Mouse (Mus musculus) embryonic facial prominence, embryonic 10.5 days (tissue): ENCODE measurements around the gene Mbnl3. TPM values are rescaled to one million over a fixed set of nuclear protein-coding genes. Genes with fewer than 3 reads are reported as not detected.

ENCODE experiments used
- DNase-seq: peaks from one replicate; pipeline ENCODE4 v3.0.0-alpha.2; 2017; ENCODE audit warnings: low spot score
- H3K27ac ChIP-seq: fragments of 300-500 bp; sonication (generic); replicated peaks from 2 replicates; pipeline ENCODE4 v1.5.1; 2016; ENCODE audit warnings: mild to moderate bottlenecking
- H3K27me3 ChIP-seq: fragments of 300-500 bp; sonication (generic); replicated peaks from 2 replicates; pipeline ENCODE4 v1.6.1; 2016; ENCODE audit warnings: low read depth, mild to moderate bottlenecking; ENCODE audit not compliant: poor library complexity, severe bottlenecking
- H3K36me3 ChIP-seq: fragments of 300-500 bp; sonication (generic); replicated peaks from 2 replicates; pipeline ENCODE4 v1.6.1; 2016; ENCODE audit warnings: mild to moderate bottlenecking, moderate library complexity
- H3K4me1 ChIP-seq: fragments of 300-500 bp; sonication (generic); 2 replicates; pipeline ENCODE4 v1.6.1; 2016
- H3K4me3 ChIP-seq: fragments of 300-500 bp; sonication (generic); 2 replicates; pipeline ENCODE4 v1.5.1; 2016; ENCODE audit warnings: mild to moderate bottlenecking, moderate library complexity
- H3K9me3 ChIP-seq: fragments of 300-500 bp; sonication (generic); 2 replicates; pipeline ENCODE4 v1.6.1; 2016; ENCODE audit warnings: mild to moderate bottlenecking
- WGBS: fragments of 180-500 bp; shearing (Covaris S2); methylation state at CpG from one replicate; pipeline ENCODE4 v1.1.7; 2016; 5-methylcytosine and 5-hydroxymethylcytosine counted together
- polyA plus RNA-seq: library from polyadenylated mRNA; unstranded; fragments of >200 nt; fragmentation: Nextera tagmentation; extraction: Ambion mirVana; gene quantifications from 2 replicates; pipeline ENCODE4 v1.2.1, GENCODE M21; 2016

Gene Mbnl3
- 8.9 and 9.2 TPM in 2 replicates for polyA plus RNA-seq

DNA sequence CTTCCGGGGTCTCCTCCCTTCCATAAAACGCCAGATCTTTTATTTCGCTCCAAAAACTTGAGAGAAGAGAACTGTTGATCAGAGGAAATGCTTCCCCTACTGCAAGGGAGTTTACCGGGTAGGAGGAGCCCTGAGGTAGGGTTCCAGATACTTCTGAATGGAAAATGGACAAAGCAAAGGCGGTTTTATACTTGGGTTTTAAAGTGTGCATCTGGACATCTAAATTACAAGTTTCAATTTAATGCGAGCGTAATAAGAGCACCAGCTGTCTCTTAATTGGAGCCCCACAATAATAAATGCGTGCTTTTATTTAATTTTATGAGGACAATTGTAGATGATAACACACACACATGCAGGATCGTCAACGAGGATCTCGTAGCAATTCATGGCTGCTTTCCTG is at the start of gene Mbnl3:
Mbnl3 (minus strand) TSS at position 101 of the 400 bp plus-strand sequence.
- Histone ChIP-seq H3K27ac (peak within 1 kb of the TSS; percentile 88), H3K36me3 (no peaks in the 10 kb centered on the region), H3K27me3 (peaks cover 64% of the 10 kb centered on the region), H3K4me1 (no peaks in the 10 kb centered on the region), H3K9me3 (no peaks in the 10 kb centered on the region), H3K4me3 (peak within 1 kb of the TSS; percentile 65)
- DNase-seq = no peak
- 42% methylated on average over 11 of the region's 11 CpGs for WGBS

DNA sequence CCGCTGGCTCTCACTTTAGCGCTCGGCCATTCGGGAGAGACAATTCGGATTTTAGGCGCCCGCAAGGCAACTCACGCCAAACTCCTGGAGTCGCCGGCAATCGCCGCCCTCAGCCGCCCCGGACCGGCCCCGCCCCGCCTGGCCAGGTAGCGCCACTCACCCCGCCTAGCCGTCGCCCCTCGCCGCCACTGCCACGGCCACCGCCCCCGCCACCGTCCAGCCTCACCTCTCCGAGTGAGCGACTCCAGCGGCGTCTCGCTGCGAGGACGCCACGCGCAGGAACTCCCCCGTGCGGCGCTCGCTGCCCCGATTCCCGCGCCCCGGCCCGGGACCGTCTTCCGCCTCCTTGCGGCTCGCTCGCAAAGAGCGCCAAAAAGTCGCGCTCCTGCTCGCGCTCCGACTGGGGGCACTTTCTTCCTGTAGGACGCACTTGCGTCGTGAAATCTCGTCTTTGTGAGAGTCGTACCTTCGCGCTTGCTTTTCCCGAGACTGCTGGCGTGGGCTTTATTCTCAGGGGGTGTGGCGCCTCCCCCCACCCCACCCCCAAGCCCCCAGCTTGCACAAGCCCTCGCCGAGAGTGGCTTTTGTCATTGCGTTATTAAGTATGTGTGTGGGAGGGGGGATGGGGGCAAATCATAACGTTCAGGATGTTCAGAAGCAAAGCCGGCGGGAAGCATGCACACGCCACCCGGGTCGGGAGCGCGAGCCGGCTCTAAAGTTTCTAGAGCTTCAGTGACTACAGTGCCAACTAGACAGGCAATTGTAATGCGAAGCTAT is 596 bp downstream of the Mbnl3 start:
- WGBS = 25% methylated on average over 78 of the region's 79 CpGs
- H3K27ac ChIP-seq = peak overlapping the region; percentile 88

DNA sequence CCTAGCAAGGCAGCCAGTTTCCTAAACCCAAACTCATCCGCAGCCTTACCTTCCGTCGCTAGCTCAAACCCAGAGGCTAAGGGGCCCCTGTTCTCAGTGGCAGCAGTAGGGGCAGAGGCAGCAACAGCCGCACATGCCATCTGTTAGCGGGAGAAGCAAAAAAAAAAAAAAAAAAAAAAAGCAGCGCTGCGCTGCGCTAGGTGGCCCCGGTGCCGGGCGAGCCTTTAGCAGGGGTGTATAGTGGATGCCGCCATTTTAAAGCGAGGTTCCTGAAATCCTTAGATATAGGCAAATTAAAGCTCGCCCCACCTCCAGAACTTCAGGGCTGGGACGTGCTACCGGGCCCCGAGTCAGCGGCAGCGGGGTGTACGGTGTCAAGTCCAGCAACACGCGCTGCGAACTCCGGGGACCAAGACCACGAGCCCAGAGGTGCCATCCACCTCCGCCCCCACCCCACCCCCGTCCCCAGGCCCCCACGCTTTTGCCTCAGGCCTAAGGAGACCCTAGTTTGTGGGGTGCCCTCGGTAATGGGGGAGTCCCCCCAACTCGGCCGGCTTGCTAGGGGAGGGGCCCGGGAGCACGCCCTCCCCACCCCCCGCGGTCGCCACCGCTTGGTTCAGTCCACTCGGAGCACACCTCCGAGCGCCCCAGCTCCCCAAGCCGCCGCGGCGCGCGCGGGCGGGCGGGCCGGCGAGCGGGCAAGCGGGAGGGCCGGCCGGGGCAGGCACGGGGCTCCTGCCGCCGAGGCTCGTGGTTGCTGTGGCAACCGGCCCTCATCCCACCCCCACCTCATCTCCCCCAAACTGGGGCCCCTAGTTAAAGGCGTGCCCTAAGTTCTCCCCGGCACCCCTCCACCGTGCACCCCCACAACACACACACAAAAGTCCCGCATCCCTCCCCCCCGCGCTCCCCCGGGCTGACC is 1.4 kb downstream of the Mbnl3 start:
- H3K9me3 ChIP-seq = no peaks in the 10 kb centered on the region
- H3K4me3 ChIP-seq = peak overlapping the region; percentile 65
- no peaks in the 10 kb centered on the region for H3K36me3 ChIP-seq
- peak; percentile 68 for DNase-seq
- peak overlapping the region; percentile 88 for H3K27ac ChIP-seq
- H3K27me3 ChIP-seq = peaks cover 51% of the 10 kb centered on the region
- 23% methylated on average over 65 of the region's 67 CpGs for WGBS
- no peaks in the 10 kb centered on the region for H3K4me1 ChIP-seq

More for the DNA sequence above, 596 bp downstream of the Mbnl3 start:
- Histone ChIP-seq H3K36me3 (no peaks in the 10 kb centered on the region), H3K4me1 (no peaks in the 10 kb centered on the region), H3K9me3 (no peaks in the 10 kb centered on the region), H3K27me3 (peaks cover 59% of the 10 kb centered on the region), H3K4me3 (peak overlapping the region; percentile 65)
- DNase-seq = peak; percentile 76

DNA sequence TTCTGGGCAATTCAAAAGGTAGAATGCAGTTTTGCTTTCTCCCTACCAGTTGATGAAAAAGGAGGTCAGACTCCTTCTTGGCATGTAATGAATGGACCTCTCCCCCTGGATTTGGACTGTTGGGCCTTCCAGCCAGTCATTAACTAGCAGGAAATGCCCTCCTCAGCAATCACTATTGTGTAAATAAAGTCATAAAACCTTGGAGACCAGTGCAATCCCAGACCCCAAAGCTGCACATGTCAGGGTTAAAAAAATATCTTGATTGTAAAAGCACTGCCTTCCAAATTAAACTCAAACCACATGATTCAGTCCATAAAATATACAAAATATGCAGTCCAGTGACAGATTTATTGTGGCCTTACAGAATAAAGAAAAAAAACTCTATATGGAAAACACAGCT is 9.3 kb downstream of the Mbnl3 start:
- H3K36me3 ChIP-seq = no peaks in the 10 kb centered on the region
- no peak overlapping the region for H3K4me3 ChIP-seq
- H3K9me3 ChIP-seq = no peaks in the 10 kb centered on the region
- 0 out of 2 replicates have a peak, but pooled peaks cover 7% of the 10 kb centered on the region for H3K27me3 ChIP-seq
- H3K4me1 ChIP-seq = no peaks in the 10 kb centered on the region
- DNase-seq = no peak
- no peak overlapping the region for H3K27ac ChIP-seq

DNA sequence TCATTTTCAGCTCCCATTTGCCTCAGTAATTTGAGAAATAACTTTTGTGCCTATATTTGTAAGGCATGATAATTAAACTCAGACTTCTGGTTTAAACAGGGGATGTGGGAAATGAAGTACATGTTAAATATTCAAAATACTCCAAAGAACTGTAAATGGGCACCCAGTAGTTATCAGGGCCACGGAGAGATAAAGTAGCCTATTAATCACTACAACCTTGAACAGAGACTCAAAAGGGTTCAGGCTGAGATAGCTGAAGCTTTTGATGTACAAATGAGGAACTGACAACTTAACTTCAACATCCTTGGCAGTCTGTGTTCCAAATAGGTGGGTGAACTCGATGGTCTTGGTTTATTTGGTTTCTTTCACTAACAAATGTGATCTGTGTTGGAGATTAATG is 34.4 kb downstream of the Mbnl3 start:
- 57% methylated on average over 2 of the region's 2 CpGs for WGBS

DNA sequence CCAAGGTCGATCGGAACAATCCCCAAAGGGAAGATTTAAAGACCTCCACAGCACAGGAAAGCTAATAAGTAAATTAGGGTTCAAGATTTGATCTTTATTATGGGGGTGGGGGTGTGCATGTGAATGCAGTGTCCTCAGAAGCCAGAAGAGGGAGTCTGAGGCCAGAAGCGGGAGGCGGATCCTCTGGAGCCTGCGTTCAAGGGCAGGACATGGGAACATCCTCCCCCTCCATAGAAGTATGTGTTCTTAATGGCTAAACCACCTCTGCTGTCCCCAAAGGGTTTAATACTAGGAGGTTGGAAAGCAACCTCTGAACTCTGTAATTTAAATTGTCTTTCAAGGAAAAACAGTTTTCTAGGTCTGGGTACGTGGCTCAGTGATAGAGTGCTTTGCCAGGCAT is 34.9 kb downstream of the Mbnl3 start:
- Histone ChIP-seq H3K27ac (no peak overlapping the region), H3K4me1 (no peaks in the 10 kb centered on the region), H3K27me3 (peaks cover 11% of the 10 kb centered on the region; the same call in 1 of the 2 replicates), H3K36me3 (no peaks in the 10 kb centered on the region), H3K9me3 (no peaks in the 10 kb centered on the region), H3K4me3 (no peak overlapping the region)
- no peak for DNase-seq
- 54% methylated on average over 6 of the region's 6 CpGs for WGBS

More for the DNA sequence above, 34.4 kb downstream of the Mbnl3 start:
- Histone ChIP-seq H3K36me3 (no peaks in the 10 kb centered on the region), H3K4me3 (no peak overlapping the region), H3K27ac (no peak overlapping the region), H3K4me1 (no peaks in the 10 kb centered on the region), H3K9me3 (no peaks in the 10 kb centered on the region), H3K27me3 (peaks cover 11% of the 10 kb centered on the region; the same call in 1 of the 2 replicates)
- no peak for DNase-seq

DNA sequence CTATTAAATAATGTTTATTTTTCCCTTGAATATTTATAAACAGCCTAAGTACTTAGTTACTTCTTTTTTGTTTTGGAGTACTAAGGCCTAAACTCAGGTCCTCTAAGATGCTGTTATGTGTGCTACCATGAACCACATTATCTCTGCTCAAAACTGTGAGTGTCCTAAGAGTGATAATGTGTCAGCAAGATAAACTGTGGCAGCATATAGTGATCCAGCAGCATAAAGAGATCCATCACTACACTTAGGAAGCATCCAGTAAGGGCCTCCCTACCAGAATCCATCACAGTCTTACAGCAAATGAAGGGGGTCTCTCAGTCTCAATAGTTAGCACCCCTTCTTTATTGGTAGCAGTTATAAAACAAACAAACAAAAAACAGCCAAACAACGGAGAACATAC is 35.9 kb downstream of the Mbnl3 start:
- H3K4me1 ChIP-seq = no peaks in the 10 kb centered on the region
- H3K9me3 ChIP-seq = no peaks in the 10 kb centered on the region
- no peaks in the 10 kb centered on the region for H3K36me3 ChIP-seq
- H3K4me3 ChIP-seq = no peak overlapping the region
- H3K27me3 ChIP-seq = peaks cover 11% of the 10 kb centered on the region; the same call in 1 of the 2 replicates
- no peak overlapping the region for H3K27ac ChIP-seq
- no peak for DNase-seq
- 91% methylated on average over 1 of the region's 1 CpGs for WGBS

DNA sequence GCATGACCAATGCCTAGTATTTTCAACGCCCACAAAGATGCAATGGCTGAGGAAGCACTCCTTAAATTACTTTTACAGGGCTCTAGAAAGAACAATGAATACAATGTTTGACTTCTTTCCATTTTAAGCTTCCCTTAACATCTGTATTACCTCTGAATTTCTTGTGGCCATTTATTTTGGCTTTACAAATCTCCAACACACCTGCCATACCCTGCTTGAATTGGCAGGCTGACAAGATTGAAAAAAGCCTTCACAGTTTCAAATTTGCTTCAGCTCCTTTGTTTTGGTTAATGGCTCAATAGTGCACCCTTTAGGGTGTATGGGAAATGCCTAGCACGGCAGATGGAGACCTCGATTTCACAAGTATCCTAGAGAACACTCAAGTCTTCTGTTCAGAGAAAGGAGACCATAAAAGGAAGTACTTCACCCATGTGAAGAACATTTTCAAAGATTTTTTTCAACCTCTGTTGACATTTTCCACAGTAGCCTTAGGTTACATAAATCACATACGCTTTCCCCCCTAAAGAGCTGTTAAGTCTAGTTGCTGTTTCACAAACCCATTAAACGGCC is 36.8 kb downstream of the Mbnl3 start:
- 77% methylated on average over 5 of the region's 5 CpGs for WGBS
- H3K27ac ChIP-seq = no peak overlapping the region

DNA sequence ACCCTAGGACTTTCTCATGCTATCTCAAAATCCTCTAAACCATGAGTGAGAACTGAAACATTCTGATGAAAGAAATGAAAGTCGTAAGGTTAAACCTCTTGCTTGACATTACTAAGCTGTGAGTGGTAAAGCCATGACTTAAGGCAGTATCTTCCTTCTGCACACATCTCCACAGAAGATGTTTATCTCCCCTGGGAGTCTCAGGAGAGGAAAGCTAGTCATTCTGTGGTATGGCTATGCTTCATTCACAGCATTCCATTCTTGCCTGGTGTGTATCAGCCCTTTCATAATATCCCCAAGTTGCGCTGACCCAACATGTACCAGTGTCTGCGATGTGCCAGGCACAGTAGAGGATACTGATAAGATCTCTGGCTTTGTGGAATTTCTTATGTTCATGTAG is 38.4 kb downstream of the Mbnl3 start:
- no peak overlapping the region for H3K4me3 ChIP-seq
- DNase-seq = no peak
- peaks cover 11% of the 10 kb centered on the region; the same call in 1 of the 2 replicates for H3K27me3 ChIP-seq
- H3K27ac ChIP-seq = no peak overlapping the region
- no peaks in the 10 kb centered on the region for H3K9me3 ChIP-seq
- H3K4me1 ChIP-seq = no peaks in the 10 kb centered on the region
- no peaks in the 10 kb centered on the region for H3K36me3 ChIP-seq
- WGBS = 91% methylated on average over 3 of the region's 3 CpGs

More for the DNA sequence above, 36.8 kb downstream of the Mbnl3 start:
- H3K4me3 ChIP-seq = no peak overlapping the region
- DNase-seq = no peak
- H3K9me3 ChIP-seq = no peaks in the 10 kb centered on the region
- H3K36me3 ChIP-seq = no peaks in the 10 kb centered on the region
- no peaks in the 10 kb centered on the region for H3K4me1 ChIP-seq
- peaks cover 11% of the 10 kb centered on the region; the same call in 1 of the 2 replicates for H3K27me3 ChIP-seq

DNA sequence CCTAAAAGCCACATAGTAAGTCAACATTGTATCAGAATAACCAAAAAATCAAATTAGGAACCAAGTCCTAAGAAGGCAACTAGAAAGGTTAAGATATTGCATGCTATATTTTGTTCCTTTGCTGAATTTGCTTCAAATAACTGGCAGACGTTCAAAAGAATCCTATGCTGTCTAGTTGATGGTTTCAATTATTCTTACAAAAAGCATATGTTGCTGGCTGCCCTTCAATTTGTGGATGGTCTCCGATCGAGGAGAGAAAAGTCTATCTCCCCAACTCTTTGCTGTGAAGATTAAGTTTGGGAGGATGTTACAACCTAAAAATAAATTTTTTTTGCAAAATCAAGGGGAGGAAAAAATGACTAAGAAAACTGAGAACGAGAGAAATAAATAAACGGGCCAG is 41.6 kb downstream of the Mbnl3 start:
- Histone ChIP-seq H3K27me3 (peaks cover 4% of the 10 kb centered on the region; the same call in 1 of the 2 replicates), H3K9me3 (no peaks in the 10 kb centered on the region), H3K4me3 (no peak overlapping the region), H3K4me1 (no peaks in the 10 kb centered on the region), H3K27ac (no peak overlapping the region), H3K36me3 (no peaks in the 10 kb centered on the region)
- DNase-seq = no peak
- 72% methylated on average over 5 of the region's 5 CpGs for WGBS

DNA sequence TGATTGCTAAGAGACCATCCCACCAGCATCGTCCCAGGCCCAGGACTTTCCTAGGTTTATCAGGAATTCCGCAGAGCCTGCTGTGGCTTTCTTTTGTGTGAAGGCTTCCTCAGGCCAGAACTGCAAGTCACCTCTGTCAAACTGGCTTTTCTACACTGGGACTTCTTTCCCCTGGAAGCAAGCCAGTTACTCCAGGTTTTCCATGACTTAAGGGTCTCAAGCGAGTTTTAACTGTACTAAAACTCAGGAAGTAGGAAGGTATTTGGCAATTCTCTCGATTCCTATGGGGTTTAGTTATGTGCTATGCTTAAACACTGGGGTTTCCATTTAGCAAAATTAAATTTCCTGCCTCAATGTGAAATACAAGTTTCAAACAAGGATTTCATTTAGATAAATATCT is 57.9 kb downstream of the Mbnl3 start:
- no peak overlapping the region for H3K27ac ChIP-seq
- H3K36me3 ChIP-seq = no peaks in the 10 kb centered on the region
- DNase-seq = no peak
- H3K4me1 ChIP-seq = no peaks in the 10 kb centered on the region
- no peaks in the 10 kb centered on the region for H3K9me3 ChIP-seq
- H3K27me3 ChIP-seq = peaks cover 4% of the 10 kb centered on the region; the same call in 1 of the 2 replicates
- 60% methylated on average over 4 of the region's 4 CpGs for WGBS
- H3K4me3 ChIP-seq = no peak overlapping the region

DNA sequence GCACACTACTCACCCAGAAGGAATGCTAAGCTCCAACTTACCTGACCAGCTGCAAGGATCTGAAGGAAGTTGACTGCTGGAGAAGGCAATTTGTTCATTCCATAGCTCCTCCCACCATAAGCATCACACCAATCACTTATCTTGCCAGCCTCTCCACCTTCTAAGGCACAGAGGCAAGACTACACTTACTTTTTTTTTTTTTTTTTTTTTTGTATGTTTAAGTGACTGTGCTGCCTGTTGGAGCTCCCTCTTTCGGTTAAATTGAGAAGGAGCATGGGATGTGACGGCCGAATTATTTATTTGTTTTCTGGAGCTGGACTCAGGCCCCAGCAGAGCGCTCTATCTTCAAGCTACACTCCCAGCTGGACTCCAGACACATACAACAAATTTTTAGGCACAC is 60.0 kb downstream of the Mbnl3 start:
- no peak for DNase-seq

More for the DNA sequence above, 60.0 kb downstream of the Mbnl3 start:
- no peaks in the 10 kb centered on the region for H3K4me1 ChIP-seq
- H3K27ac ChIP-seq = no peak overlapping the region
- H3K9me3 ChIP-seq = no peaks in the 10 kb centered on the region
- H3K4me3 ChIP-seq = no peak overlapping the region
- no peaks in the 10 kb centered on the region for H3K27me3 ChIP-seq
- H3K36me3 ChIP-seq = no peaks in the 10 kb centered on the region
- 42% methylated on average over 4 of the region's 4 CpGs for WGBS
